Mouse (Mus musculus) hindbrain, postnatal 0 days (tissue): ENCODE results near the gene S100a13. TPM values are rescaled to one million over a fixed set of nuclear protein-coding genes. Genes with fewer than 3 reads are reported as not detected.

ENCODE experiments used
- ATAC-seq: fragments of 200-750 bp; cut with Nextera tagmentation; 2 replicates; pipeline ENCODE4 v1.8.0; 2017; ENCODE audit warnings: mild to moderate bottlenecking, moderate TSS enrichment, moderate library complexity
- DNase-seq: peaks from one replicate; pipeline ENCODE4 v3.0.0-alpha.2; 2015; ENCODE audit warnings: low spot score
- H3K27ac ChIP-seq: fragments of 300-500 bp; sonication (generic); 2 replicates; pipeline ENCODE4 v1.5.1; 2014; ENCODE audit warnings: mild to moderate bottlenecking
- H3K27me3 ChIP-seq: fragments of 300-500 bp; sonication (generic); 2 replicates; pipeline ENCODE4 v1.6.1; 2014; ENCODE audit warnings: low read length, mixed read lengths; ENCODE audit not compliant: insufficient read depth
- H3K36me3 ChIP-seq: fragments of 300-500 bp; sonication (generic); 2 replicates; pipeline ENCODE4 v1.6.1; 2014; ENCODE audit warnings: low read length, mixed read lengths; ENCODE audit not compliant: insufficient read depth
- H3K4me1 ChIP-seq: fragments of 300-500 bp; sonication (generic); 2 replicates; pipeline ENCODE4 v1.6.1; 2014; ENCODE audit warnings: antibody characterized with exemption, low read length, mixed read lengths; ENCODE audit not compliant: insufficient read depth
- H3K4me2 ChIP-seq: fragments of 300-500 bp; sonication (generic); 2 replicates; pipeline ENCODE4 v1.6.1; 2014; ENCODE audit warnings: low read depth, mild to moderate bottlenecking, low read length, moderate library complexity, mixed read lengths
- H3K4me3 ChIP-seq: fragments of 300-500 bp; sonication (generic); 2 replicates; pipeline ENCODE4 v1.5.1; 2014; ENCODE audit warnings: low read length
- H3K9ac ChIP-seq: fragments of 300-500 bp; sonication (generic); replicated peaks from 2 replicates; pipeline ENCODE4 v1.6.1; 2014; ENCODE audit warnings: mild to moderate bottlenecking, low read length, moderate library complexity, mixed read lengths
- H3K9me3 ChIP-seq: fragments of 300-500 bp; sonication (generic); 2 replicates; pipeline ENCODE4 v1.6.1; 2016; ENCODE audit warnings: low read length, mixed read lengths
- CTCF ChIP-seq: IDR thresholded peaks from 2 replicates; pipeline ENCODE4 v1.5.1; 2016; ENCODE audit warnings: antibody characterized with exemption, control low read depth, low read depth
- WGBS: fragments of 180-500 bp; shearing (Covaris S2); extraction: QIAGEN DNeasy Blood & Tissue Kit; methylation state at CpG from one replicate; pipeline ENCODE4 v1.1.7; 2014; 5-methylcytosine and 5-hydroxymethylcytosine counted together
- polyA plus RNA-seq: library from polyadenylated mRNA; unstranded; fragments of >200 nt; fragmentation: Nextera tagmentation; extraction: Ambion mirVana; gene quantifications from 2 replicates; pipeline ENCODE4 v1.2.1, GENCODE M21; 2015
- total RNA-seq: library from RNA; depleted of rRNA; stranded (reverse); fragments of >200 nt; gene quantifications from 2 replicates; pipeline ENCODE4 v1.2.3, GENCODE M21; 2014; rRNA removed

S100a13 gene
- total and polyA plus RNA-seq, 2 experiments from 2014 or later: 10.9 to 37.9 TPM

DNA sequence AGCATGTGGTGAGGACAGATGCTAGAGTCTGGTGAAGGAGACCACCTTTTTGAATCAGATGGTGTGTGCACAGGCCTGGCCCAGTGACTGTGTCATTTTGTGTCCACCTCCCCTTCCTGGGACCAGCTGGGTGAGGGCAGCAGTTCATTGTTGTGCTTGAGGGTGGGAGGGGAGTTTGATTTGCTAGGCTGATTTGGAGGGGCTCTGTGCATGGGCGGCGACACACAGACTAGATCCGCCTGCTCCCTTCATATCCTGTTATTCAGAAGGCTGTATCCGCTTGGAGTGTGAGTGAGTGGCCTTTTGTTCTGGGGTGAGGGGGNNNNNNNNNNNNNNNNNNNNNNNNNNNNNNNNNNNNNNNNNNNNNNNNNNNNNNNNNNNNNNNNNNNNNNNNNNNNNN is 26.7 kb downstream of the S100a13 start:
- Histone ChIP-seq H3K9ac (no peak overlapping the region), H3K4me1 (peaks cover 9% of the 10 kb centered on the region; the same call in 1 of the 2 replicates), H3K36me3 (no peaks in the 10 kb centered on the region), H3K9me3 (no peaks in the 10 kb centered on the region), H3K27ac (peak overlapping the region; percentile 41; the same call in 1 of the 2 replicates), H3K27me3 (no peaks in the 10 kb centered on the region), H3K4me2 (no peak overlapping the region), H3K4me3 (no peak overlapping the region)
- no peak for TF ChIP-seq CTCF
- ATAC-seq (peak; percentile 86), DNase-seq (peak; percentile 37)
- WGBS: 28% methylated on average over 4 of the region's 4 CpGs

DNA sequence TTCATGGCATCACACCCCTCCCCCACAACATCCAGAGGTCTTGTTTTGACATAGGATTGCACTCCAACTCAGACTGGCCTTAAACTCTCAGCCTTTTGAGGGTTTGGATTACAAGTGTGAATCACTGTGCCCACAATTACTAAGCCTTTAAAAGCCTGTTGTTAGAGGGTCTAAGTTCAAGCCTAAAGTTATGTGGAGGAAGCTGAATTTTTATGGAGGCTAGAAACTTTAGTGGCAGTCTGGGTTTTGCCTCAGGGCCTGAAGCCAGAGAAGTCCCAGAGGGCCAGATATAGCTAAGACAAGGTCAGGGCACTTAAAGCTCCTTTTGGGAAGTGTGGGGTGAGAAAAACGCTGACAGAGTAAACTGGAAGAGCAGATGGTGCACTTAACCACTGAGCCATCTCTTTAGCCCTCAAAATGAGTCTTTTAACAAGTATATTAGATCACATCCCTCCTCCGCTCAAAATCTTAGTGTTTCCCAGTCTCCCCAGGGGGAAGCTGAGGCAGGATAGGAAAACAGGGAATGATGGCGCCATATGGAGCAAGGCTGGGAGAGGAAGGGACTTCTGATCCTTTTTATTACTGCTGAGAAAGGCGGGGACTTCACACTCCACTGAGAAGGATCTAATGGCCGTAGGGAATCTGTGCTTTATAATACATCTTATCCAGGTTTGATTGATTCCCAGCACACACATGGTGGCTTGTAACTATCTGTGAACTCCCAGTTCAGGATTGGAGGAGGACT is 35.6 kb downstream of the S100a13 start:
- WGBS: 65% methylated on average over 5 of the region's 5 CpGs
- Histone ChIP-seq H3K4me2 (no peak overlapping the region), H3K4me1 (no peaks in the 10 kb centered on the region), H3K27ac (no peak overlapping the region), H3K36me3 (no peaks in the 10 kb centered on the region), H3K9ac (no peak overlapping the region), H3K9me3 (no peaks in the 10 kb centered on the region), H3K27me3 (no peaks in the 10 kb centered on the region), H3K4me3 (no peak overlapping the region)
- TF ChIP-seq CTCF: no peak
- DNase-seq (no peak), ATAC-seq (no peak)

DNA sequence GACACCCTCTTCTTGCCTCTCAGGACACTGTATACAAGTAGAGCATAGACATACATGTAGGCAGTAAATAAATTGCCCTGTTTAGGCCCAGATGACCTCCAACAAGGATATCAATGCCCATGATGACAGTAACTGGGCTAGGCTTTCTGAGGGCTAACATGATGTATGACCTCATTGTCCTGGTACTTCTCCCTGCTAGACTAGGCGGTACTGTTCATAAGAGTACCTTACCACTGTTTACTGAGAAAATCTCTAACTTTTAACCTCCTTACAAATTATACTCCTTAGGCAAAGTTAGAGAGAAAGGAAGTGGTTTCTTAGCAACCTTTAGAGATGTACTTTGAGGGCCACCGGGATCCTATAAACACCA is 36.2 kb downstream of the S100a13 start:
- DNase-seq (no peak), ATAC-seq (no peak)
- no peaks in the 10 kb centered on the region for H3K9me3 ChIP-seq
- H3K4me1 ChIP-seq: no peaks in the 10 kb centered on the region
- H3K4me2 ChIP-seq: no peak overlapping the region
- H3K27me3 ChIP-seq: no peaks in the 10 kb centered on the region
- no peak for TF ChIP-seq CTCF
- H3K9ac ChIP-seq: no peak overlapping the region
- H3K27ac ChIP-seq: no peak overlapping the region
- 96% methylated on average over 2 of the region's 2 CpGs for WGBS
- no peak overlapping the region for H3K4me3 ChIP-seq
- no peaks in the 10 kb centered on the region for H3K36me3 ChIP-seq

DNA sequence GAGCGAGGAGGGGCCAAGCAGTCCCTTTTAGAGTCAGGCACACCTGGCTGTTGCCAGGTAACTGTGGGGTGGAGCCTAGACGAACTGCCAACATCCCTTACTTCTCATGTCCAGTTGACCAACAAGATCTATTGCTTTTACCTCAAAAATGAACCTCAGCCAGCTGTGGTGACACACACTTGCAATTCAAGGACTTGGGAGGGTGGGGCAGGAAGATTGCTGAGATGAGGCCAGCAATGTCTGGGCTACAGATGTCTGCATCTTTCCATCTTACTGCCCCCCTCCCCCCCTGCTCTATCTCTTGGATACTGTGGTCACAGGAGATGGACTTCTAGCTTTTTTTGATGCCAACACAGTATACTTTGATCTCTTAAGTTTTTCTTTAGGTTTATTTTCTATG is 38.0 kb downstream of the S100a13 start:
- H3K9ac ChIP-seq: no peak overlapping the region
- H3K27ac ChIP-seq: no peak overlapping the region
- no peaks in the 10 kb centered on the region for H3K9me3 ChIP-seq
- no peaks in the 10 kb centered on the region for H3K36me3 ChIP-seq
- 87% methylated on average over 2 of the region's 2 CpGs for WGBS
- no peak overlapping the region for H3K4me2 ChIP-seq
- no peak for TF ChIP-seq CTCF
- H3K4me3 ChIP-seq: no peak overlapping the region
- H3K4me1 ChIP-seq: no peaks in the 10 kb centered on the region
- DNase-seq (no peak), ATAC-seq (no peak)
- H3K27me3 ChIP-seq: no peaks in the 10 kb centered on the region

DNA sequence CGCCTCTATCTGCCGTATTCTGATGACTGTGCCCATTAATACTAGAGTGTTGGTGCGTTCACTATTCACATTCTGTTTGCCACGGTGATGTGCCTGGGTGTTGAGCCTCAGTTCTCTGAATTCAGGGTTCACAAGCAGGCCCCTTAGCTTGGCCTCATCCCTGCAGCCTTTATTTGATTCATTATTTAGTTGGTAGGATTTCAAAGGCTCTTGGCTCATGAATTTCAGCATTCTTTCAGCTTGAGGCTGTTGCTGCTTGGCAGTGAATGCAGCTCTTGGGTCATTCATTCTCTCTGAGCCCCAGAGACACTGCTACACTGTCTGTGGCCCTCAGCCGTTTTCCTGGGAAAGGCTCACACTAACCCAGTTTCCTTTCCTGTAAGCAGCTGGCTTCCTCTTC is 41.7 kb downstream of the S100a13 start:
- Histone ChIP-seq H3K9ac (no peak overlapping the region), H3K4me2 (no peak overlapping the region), H3K4me1 (no peaks in the 10 kb centered on the region), H3K27ac (peak overlapping the region; percentile 62), H3K9me3 (no peaks in the 10 kb centered on the region), H3K4me3 (no peak overlapping the region), H3K36me3 (no peaks in the 10 kb centered on the region), H3K27me3 (no peaks in the 10 kb centered on the region)
- TF ChIP-seq CTCF: no peak
- 28% methylated on average over 5 of the region's 5 CpGs for WGBS
- ATAC-seq: peak; percentile 93
- peak; percentile 77 for DNase-seq

DNA sequence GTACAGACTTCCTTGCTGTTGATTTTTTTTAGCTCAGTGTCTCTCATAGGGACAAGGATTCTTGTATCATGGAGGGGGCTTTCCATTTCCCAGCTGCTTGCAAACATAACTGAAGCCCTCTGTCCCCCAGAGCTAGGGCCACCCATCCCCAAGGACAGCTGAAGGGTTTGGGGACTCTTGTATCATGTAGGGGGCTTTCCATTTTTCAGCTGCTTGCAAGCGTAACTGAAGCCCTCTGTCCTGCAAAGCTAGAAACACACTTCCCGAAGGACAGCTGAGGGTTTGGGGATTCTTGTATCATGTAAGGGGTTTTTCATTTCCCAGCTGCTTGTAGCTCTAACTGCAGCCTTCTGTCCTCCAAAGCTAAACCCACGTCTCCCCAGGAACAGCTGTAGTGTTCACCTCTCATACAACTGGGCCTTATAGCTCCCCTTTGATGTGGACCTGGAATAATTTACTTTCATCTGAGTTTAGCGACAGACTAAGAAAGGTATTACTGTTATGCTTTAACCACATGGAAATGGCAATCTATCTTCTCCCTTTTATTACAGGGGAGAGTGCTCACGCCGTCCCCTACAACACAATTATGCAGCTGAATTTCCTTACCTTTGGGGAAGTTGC is 45.9 kb downstream of the S100a13 start, which contains the start of gene S100a3:
Gene S100a3 (plus strand): TSS at position 571 of the 621 bp plus-strand sequence.
- H3K9ac ChIP-seq: no peak within 1 kb of the TSS
- no peaks in the 10 kb centered on the region for H3K4me1 ChIP-seq
- peak within 1 kb of the TSS; percentile 32 for H3K27ac ChIP-seq
- ATAC-seq (peak; percentile 36; the same call in 1 of the 2 replicates), DNase-seq (peak; percentile 30)
- H3K27me3 ChIP-seq: no peaks in the 10 kb centered on the region
- 79% methylated on average over 6 of the region's 6 CpGs for WGBS
- H3K4me3 ChIP-seq: no peak within 1 kb of the TSS
- TF ChIP-seq CTCF: no peak
- no peaks in the 10 kb centered on the region for H3K36me3 ChIP-seq
- no peaks in the 10 kb centered on the region for H3K9me3 ChIP-seq
- H3K4me2 ChIP-seq: no peak within 1 kb of the TSS

Other genes with a start within 250 kb of the S100a13 start
- 38.8 and 48.4 TPM in 2 replicates for gene Dennd4b, start 249.2 kb upstream of the S100a13 start, total RNA-seq
- 5.4 and 5.9 TPM in 2 replicates for gene Dennd4b, start 249.2 kb upstream of the S100a13 start, polyA plus RNA-seq
- gene Gatad2b, start 221.3 kb upstream of the S100a13 start, total RNA-seq: 31.5 and 32.1 TPM in 2 replicates
- gene Gatad2b, start 221.3 kb upstream of the S100a13 start, polyA plus RNA-seq: 13.7 and 14.2 TPM in 2 replicates
- 85.1 and 87.2 TPM in 2 replicates for gene Slc27a3, start 124.5 kb upstream of the S100a13 start, total RNA-seq
- gene Slc27a3, start 124.5 kb upstream of the S100a13 start, polyA plus RNA-seq: 28.3 and 30.3 TPM in 2 replicates
- gene Ints3, start 80.8 kb upstream of the S100a13 start, total RNA-seq: 58.1 and 71.7 TPM in 2 replicates
- 19.9 and 20.4 TPM in 2 replicates for gene Ints3, start 80.8 kb upstream of the S100a13 start, polyA plus RNA-seq
- 3.5 and 6.2 TPM in 2 replicates for gene Npr1, start 48.6 kb upstream of the S100a13 start, total RNA-seq
- 2.8 TPM in 2 replicates for gene Npr1, start 48.6 kb upstream of the S100a13 start, polyA plus RNA-seq
- 111 and 119 TPM in 2 replicates for gene Ilf2, start 38.3 kb upstream of the S100a13 start, total RNA-seq
- 177 and 178 TPM in 2 replicates for gene Ilf2, start 38.3 kb upstream of the S100a13 start, polyA plus RNA-seq
- gene Snapin, start 23.4 kb upstream of the S100a13 start, total RNA-seq: 49.7 and 52.0 TPM in 2 replicates
- gene Snapin, start 23.4 kb upstream of the S100a13 start, polyA plus RNA-seq: 102 and 106 TPM in 2 replicates
- 210 and 220 TPM in 2 replicates for gene Chtop, start 4.9 kb upstream of the S100a13 start, total RNA-seq
- gene Chtop, start 4.9 kb upstream of the S100a13 start, polyA plus RNA-seq: 162 and 165 TPM in 2 replicates
- gene S100a1, start within 50 bp of the S100a13 start, total RNA-seq: 27.7 and 28.1 TPM in 2 replicates
- gene S100a1, start within 50 bp of the S100a13 start, polyA plus RNA-seq: 88.9 and 93.6 TPM in 2 replicates
- not detected in 2 replicates for gene S100a14, start 12.4 kb downstream of the S100a13 start, total RNA-seq
- gene S100a14, start 12.4 kb downstream of the S100a13 start, polyA plus RNA-seq: 0.29 TPM in 1 of 2 replicates, not detected in the other
- gene S100a16, start 22.8 kb downstream of the S100a13 start, total RNA-seq: 87.0 and 90.9 TPM in 2 replicates
- gene S100a16, start 22.8 kb downstream of the S100a13 start, polyA plus RNA-seq: 103 and 115 TPM in 2 replicates
- 1.4 and 5.3 TPM in 2 replicates for gene S100a3, start 46.1 kb downstream of the S100a13 start, total RNA-seq
- 1.9 and 2.1 TPM in 2 replicates for gene S100a3, start 46.1 kb downstream of the S100a13 start, polyA plus RNA-seq
- gene S100a2, start 75.8 kb downstream of the S100a13 start, total RNA-seq: not detected in 2 replicates
- not detected in 2 replicates for gene S100a2, start 75.8 kb downstream of the S100a13 start, polyA plus RNA-seq
- gene Gm42674, start 87.5 kb downstream of the S100a13 start, total RNA-seq: not detected in 2 replicates
- not detected in 2 replicates for gene Gm42674, start 87.5 kb downstream of the S100a13 start, polyA plus RNA-seq
- 3.0 TPM in 1 of 2 replicates, not detected in the other for gene S100a4, start 89.3 kb downstream of the S100a13 start, total RNA-seq
- gene S100a4, start 89.3 kb downstream of the S100a13 start, polyA plus RNA-seq: 2.3 and 3.1 TPM in 2 replicates
- gene S100a5, start 94.1 kb downstream of the S100a13 start, total RNA-seq: not detected in 2 replicates
- gene S100a5, start 94.1 kb downstream of the S100a13 start, polyA plus RNA-seq: not detected in 2 replicates
- 4.4 and 12.9 TPM in 2 replicates for gene S100a6, start 98.4 kb downstream of the S100a13 start, total RNA-seq
- gene S100a6, start 98.4 kb downstream of the S100a13 start, polyA plus RNA-seq: 53.8 and 59.0 TPM in 2 replicates
- gene S100a7a, start 139.6 kb downstream of the S100a13 start, total RNA-seq: not detected in 2 replicates
- gene S100a7a, start 139.6 kb downstream of the S100a13 start, polyA plus RNA-seq: not detected in 2 replicates
- 1.0 TPM in 1 of 2 replicates, not detected in the other for gene S100a8, start 154.5 kb downstream of the S100a13 start, total RNA-seq
- 6.3 and 6.7 TPM in 2 replicates for gene S100a8, start 154.5 kb downstream of the S100a13 start, polyA plus RNA-seq
- 1.3 TPM in 1 of 2 replicates, not detected in the other for gene S100a9, start 181.3 kb downstream of the S100a13 start, total RNA-seq
- gene S100a9, start 181.3 kb downstream of the S100a13 start, polyA plus RNA-seq: 5.0 and 6.4 TPM in 2 replicates
- gene Pglyrp4, start 212.5 kb downstream of the S100a13 start, total RNA-seq: not detected in 2 replicates
- not detected in 2 replicates for gene Pglyrp4, start 212.5 kb downstream of the S100a13 start, polyA plus RNA-seq